Mouse (Mus musculus) liver, embryonic 12.5 days (tissue): Measurements from ENCODE around the gene Olfr169. TPM values are rescaled to one million over a fixed set of nuclear protein-coding genes. Genes with fewer than 3 reads are reported as not detected.
"Not testable (repeated sequence)": the region's sequence is repeated elsewhere in the genome, so short reads cannot be mapped to it uniquely, and the experiment has no call there.

Experiments used
- ATAC-seq: fragments of 200-750 bp; cut with Nextera tagmentation; 2 replicates; pipeline ENCODE4 v1.8.0; 2017; ENCODE audit warnings: moderate number of reproducible peaks, mild to moderate bottlenecking, moderate library complexity
- H3K27ac ChIP-seq: fragments of 300-500 bp; sonication (generic); 2 replicates; pipeline ENCODE4 v1.5.1; 2016; ENCODE audit warnings: mild to moderate bottlenecking
- H3K27me3 ChIP-seq: fragments of 300-500 bp; sonication (generic); replicated peaks from 2 replicates; pipeline ENCODE4 v1.6.1; 2016; ENCODE audit warnings: mild to moderate bottlenecking, moderate library complexity
- H3K36me3 ChIP-seq: fragments of 300-500 bp; sonication (generic); 2 replicates; pipeline ENCODE4 v1.6.1; 2016; ENCODE audit warnings: mild to moderate bottlenecking, moderate library complexity
- H3K4me1 ChIP-seq: fragments of 300-500 bp; sonication (generic); 2 replicates; pipeline ENCODE4 v1.6.1; 2016
- H3K4me2 ChIP-seq: fragments of 300-500 bp; sonication (generic); 2 replicates; pipeline ENCODE4 v1.6.1; 2016; ENCODE audit warnings: mild to moderate bottlenecking, moderate library complexity
- H3K4me3 ChIP-seq: fragments of 300-500 bp; sonication (generic); 2 replicates; pipeline ENCODE4 v1.5.1; 2016; ENCODE audit warnings: mild to moderate bottlenecking, moderate library complexity
- H3K9ac ChIP-seq: fragments of 300-500 bp; sonication (generic); 2 replicates; pipeline ENCODE4 v1.6.1; 2016; ENCODE audit warnings: mild to moderate bottlenecking, moderate library complexity
- H3K9me3 ChIP-seq: fragments of 300-500 bp; sonication (generic); replicated peaks from 2 replicates; pipeline ENCODE4 v1.6.1; 2016; ENCODE audit warnings: mild to moderate bottlenecking, moderate library complexity
- WGBS: fragments of 180-500 bp; shearing (Covaris S2); methylation state at CpG from one replicate; pipeline ENCODE4 v1.1.7; 2016; ENCODE audit not compliant: insufficient replicate concordance; 5-methylcytosine and 5-hydroxymethylcytosine counted together
- polyA plus RNA-seq: library from polyadenylated mRNA; unstranded; fragments of >200 nt; fragmentation: Nextera tagmentation; extraction: Ambion mirVana; gene quantifications from 2 replicates; pipeline ENCODE4 v1.2.1, GENCODE M21; 2016

Olfr169 gene
- polyA plus RNA-seq, result not detected in 2 replicates

DNA sequence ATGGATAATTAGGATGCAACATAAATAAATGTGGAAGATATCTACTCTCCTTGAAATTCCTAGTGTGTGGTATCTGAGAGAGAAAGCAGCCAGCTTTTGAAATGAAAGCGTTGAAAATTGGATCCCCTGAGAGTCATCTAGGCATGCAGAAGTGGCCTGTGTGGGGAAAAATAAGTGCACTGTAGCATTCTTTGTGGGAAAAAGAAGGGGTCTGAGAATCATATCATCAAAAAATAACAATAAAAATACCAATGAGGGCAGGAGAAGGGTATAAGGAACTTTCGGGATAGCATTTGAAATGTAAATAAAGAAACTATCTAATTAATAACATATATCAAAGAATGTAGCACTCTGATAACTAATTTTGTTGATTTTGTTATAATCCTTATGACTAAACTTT, at the start of gene Olfr169:
Gene Olfr169, minus strand, starts transcription at position 101 of the 400 bp plus-strand sequence.
- not testable (repeated sequence) for H3K27me3 ChIP-seq, H3K4me1 ChIP-seq, H3K27ac ChIP-seq, ATAC-seq, H3K9me3 ChIP-seq, H3K4me3 ChIP-seq, H3K36me3 ChIP-seq, H3K9ac ChIP-seq, H3K4me2 ChIP-seq
- 66% methylated on average over 2 of the region's 2 CpGs for WGBS

DNA sequence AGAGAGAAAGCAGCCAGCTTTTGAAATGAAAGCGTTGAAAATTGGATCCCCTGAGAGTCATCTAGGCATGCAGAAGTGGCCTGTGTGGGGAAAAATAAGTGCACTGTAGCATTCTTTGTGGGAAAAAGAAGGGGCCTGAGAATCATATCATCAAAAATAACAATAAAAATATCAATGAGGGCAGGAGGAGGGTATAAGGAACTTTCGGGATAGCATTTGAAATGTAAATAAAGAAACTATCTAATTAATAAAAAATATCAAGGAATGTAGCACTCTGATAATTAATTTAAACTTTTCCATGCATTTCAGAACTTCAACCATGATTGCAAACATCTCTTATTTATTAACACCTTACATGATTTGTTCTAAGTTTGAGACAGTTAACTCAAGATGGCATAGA, 40.2 kb upstream of the Olfr169 start, which contains the start of gene Olfr170:
Gene Olfr170, minus strand, starts transcription at position 101 of the 400 bp plus-strand sequence.
- H3K27me3 ChIP-seq, H3K36me3 ChIP-seq, H3K27ac ChIP-seq, H3K9me3 ChIP-seq, H3K4me2 ChIP-seq, H3K9ac ChIP-seq, H3K4me3 ChIP-seq, ATAC-seq, H3K4me1 ChIP-seq: not testable (repeated sequence)
- WGBS, result 63% methylated on average over 2 of the region's 2 CpGs

DNA sequence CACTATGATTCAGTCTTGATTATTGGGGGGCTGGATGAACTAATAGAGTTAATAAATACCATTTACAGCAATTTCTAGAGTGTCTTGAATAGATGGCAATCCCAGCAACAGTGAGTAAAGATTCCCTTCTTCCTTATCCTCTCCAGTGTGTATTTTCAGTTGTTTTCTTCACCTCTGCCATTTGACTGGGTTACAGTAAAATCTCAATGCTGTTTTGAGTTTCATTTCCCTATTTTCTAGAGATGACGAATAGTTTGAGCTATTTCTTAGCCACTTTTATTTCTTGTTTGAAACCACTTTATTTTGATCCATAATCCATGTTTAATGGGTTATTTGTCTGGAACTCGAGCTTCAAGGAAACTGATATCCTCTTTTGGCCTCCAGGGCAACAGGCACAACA, 31.6 kb upstream of the Olfr169 start:
- Histone ChIP-seq H3K9me3 (0 out of 2 replicates have a peak, but pooled peaks cover 6% of the 10 kb centered on the region), H3K4me1 (no peaks in the 10 kb centered on the region), H3K4me2 (no peak overlapping the region), H3K27ac (no peak overlapping the region), H3K4me3 (no peak overlapping the region), H3K9ac (no peak overlapping the region), H3K36me3 (no peaks in the 10 kb centered on the region), H3K27me3 (no peaks in the 10 kb centered on the region)
- WGBS, result 39% methylated on average over 2 of the region's 2 CpGs
- ATAC-seq, result no peak

GRCm38 (mm10) chr16:19553429-19553828, 18.2 kb downstream of the Olfr169 start:
- not testable (repeated sequence) for H3K9me3 ChIP-seq
- 69% methylated on average over 7 of the region's 7 CpGs for WGBS

GRCm38 (mm10) chr16:19552246-19552645, 19.4 kb downstream of the Olfr169 start:
- WGBS, result 77% methylated on average over 3 of the region's 3 CpGs
- H3K9me3 ChIP-seq, result not testable (repeated sequence)

More at GRCm38 (mm10) chr16:19553429-19553828, 18.2 kb downstream of the Olfr169 start:
- not testable (repeated sequence) for H3K4me2 ChIP-seq, H3K9ac ChIP-seq, H3K27ac ChIP-seq, H3K27me3 ChIP-seq, H3K36me3 ChIP-seq, ATAC-seq, H3K4me1 ChIP-seq, H3K4me3 ChIP-seq

GRCm38 (mm10) chr16:19535455-19535854, 36.2 kb downstream of the Olfr169 start, which contains the start of gene Olfr168:
Olfr168 (minus strand) TSS chr16:19535555.
- ATAC-seq, result no peak
- no peaks in the 10 kb centered on the region for H3K4me1 ChIP-seq
- no peaks in the 10 kb centered on the region for H3K36me3 ChIP-seq
- no peak within 1 kb of the TSS for H3K4me3 ChIP-seq
- no peak within 1 kb of the TSS for H3K27ac ChIP-seq
- no peak within 1 kb of the TSS for H3K9ac ChIP-seq
- no peak within 1 kb of the TSS for H3K4me2 ChIP-seq
- H3K27me3 ChIP-seq, result no peaks in the 10 kb centered on the region
- H3K9me3 ChIP-seq, result 0 out of 2 replicates have a peak, but pooled peaks cover 4% of the 10 kb centered on the region

More at GRCm38 (mm10) chr16:19552246-19552645, 19.4 kb downstream of the Olfr169 start:
- H3K36me3 ChIP-seq, H3K27ac ChIP-seq, H3K27me3 ChIP-seq, H3K4me3 ChIP-seq, H3K4me1 ChIP-seq, H3K4me2 ChIP-seq, H3K9ac ChIP-seq, ATAC-seq: not testable (repeated sequence)

DNA sequence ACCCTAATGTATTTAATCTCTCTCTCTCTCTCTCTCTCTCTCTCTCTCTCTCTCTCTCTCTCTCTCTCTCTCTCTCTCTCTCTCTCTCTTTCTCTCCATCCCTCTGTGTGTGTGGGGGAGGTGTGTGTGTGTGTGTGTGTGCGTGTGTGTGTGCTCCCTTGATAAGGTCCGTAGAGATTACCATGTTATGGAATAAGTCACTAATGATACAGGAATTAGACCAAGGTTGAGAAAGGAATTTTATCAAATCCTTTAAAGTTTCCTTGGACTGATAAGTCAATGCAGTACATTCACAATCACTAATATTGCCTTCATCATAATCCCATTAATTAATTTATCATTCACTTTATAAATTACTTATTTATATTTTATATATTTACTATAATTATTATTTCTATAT, 49.4 kb downstream of the Olfr169 start, which contains the start of gene Olfr167:
Gene Olfr167, minus strand, starts transcription at position 101 of the 400 bp plus-strand sequence.
- Histone ChIP-seq H3K4me2 (no peak within 1 kb of the TSS), H3K36me3 (no peaks in the 10 kb centered on the region), H3K9me3 (no peaks in the 10 kb centered on the region), H3K9ac (no peak within 1 kb of the TSS), H3K27ac (no peak within 1 kb of the TSS), H3K4me3 (no peak within 1 kb of the TSS), H3K27me3 (no peaks in the 10 kb centered on the region), H3K4me1 (no peaks in the 10 kb centered on the region)
- ATAC-seq, result no peak
- 63% methylated on average over 2 of the region's 2 CpGs for WGBS

Other genes starting within 250 kb of the Olfr169 start
- gene Olfr165, start 148.7 kb downstream of the Olfr169 start, polyA plus RNA-seq, result not detected in 2 replicates
- gene Olfr166, start 88.1 kb downstream of the Olfr169 start, polyA plus RNA-seq, result not detected in 2 replicates
- not detected in 2 replicates for gene Olfr167, start 49.5 kb downstream of the Olfr169 start, polyA plus RNA-seq
- gene Olfr168, start 36.3 kb downstream of the Olfr169 start, polyA plus RNA-seq, result not detected in 2 replicates
- gene Olfr170, start 40.1 kb upstream of the Olfr169 start, polyA plus RNA-seq, result not detected in 2 replicates
- gene Olfr171, start 58.1 kb upstream of the Olfr169 start, polyA plus RNA-seq, result not detected in 2 replicates
- gene Lamp3, start 134.6 kb upstream of the Olfr169 start, polyA plus RNA-seq, result not detected in 2 replicates
- 1.9 and 3.0 TPM in 2 replicates for gene B3gnt5, start 188.4 kb upstream of the Olfr169 start, polyA plus RNA-seq